Mouse (Mus musculus): Measurements from ENCODE around the gene Ackr3. TPM values are rescaled to one million over a fixed set of nuclear protein-coding genes. Genes with fewer than 3 reads are reported as not detected.

Gene Ackr3
- polyA plus RNA-seq, 1 experiment from 2014 or later = 23.7 TPM

DNA sequence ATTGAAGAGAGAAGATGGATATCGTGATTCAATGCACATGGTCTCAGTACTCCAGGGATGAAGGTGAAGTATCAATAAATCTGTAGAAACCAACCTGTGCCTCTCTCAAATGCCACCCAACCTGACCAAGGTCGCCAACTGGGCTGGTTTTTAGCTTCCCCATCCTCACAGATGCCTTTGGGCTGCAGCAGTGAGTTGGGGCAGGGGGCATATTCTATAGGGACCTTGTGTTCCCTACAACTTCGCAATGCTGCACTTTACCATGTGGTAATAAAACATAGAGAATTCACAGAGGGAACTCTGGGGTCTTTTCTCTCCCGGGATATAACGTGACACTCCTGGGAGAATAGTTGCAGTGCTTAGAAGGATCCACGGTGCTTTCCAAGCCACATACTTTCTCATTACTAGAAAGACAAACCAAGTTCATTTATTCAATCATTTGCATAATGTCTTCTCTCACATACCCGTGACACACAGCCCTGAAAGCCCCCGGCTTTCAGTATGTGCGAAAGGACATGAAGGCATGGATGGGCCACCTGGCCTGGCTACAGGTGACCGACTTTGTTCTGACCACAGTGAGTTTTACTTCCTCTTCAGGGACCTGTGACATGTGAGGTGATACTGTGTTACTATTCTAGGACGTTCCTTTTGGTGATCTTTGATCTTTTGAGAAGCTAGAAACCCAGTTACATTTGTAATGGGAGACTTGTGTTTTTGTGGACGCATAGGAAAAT is 22.6 kb upstream of the Ackr3 start:
- Histone ChIP-seq H3K4me3 (no peak overlapping the region), H3K4me1 (peaks cover 2% of the 10 kb centered on the region; the same call in 1 of the 2 replicates), H3K27ac (replicated peaks) (no peak overlapping the region), H3K9me3 (no peaks in the 10 kb centered on the region), H3K9ac (replicated peaks) (no peak overlapping the region), H3K27me3 (no peaks in the 10 kb centered on the region), H3K36me3 (no peaks in the 10 kb centered on the region), H3K4me2 (replicated peaks) (no peak overlapping the region)
- no peak for ATAC-seq (replicated peaks)
- 80% methylated on average over 12 of the region's 12 CpGs for WGBS

DNA sequence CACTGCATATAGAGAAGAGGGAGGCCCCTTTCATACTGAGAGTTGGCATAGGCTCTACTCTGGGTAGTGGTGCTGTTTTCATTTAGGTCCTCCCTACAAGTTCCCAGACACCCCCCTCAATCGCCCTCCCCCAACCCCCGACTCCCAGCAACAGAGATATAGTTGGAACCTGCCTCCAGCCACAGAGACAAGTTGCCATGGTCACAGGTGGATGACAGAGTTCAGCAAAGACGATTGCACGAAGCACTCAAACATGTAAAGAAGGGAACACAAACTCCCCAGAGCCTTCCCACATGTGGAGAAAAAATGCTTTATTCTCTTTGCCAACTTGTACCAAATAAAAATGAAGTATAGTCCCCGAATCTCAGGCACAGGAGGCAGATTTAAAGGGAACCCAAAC is 21.3 kb upstream of the Ackr3 start:
- ATAC-seq (replicated peaks) = no peak
- Histone ChIP-seq H3K4me3 (no peak overlapping the region), H3K27me3 (no peaks in the 10 kb centered on the region), H3K4me2 (replicated peaks) (no peak overlapping the region), H3K9me3 (no peaks in the 10 kb centered on the region), H3K9ac (replicated peaks) (no peak overlapping the region), H3K27ac (replicated peaks) (no peak overlapping the region), H3K4me1 (no peaks in the 10 kb centered on the region), H3K36me3 (no peaks in the 10 kb centered on the region)
- WGBS = 64% methylated on average over 5 of the region's 5 CpGs

DNA sequence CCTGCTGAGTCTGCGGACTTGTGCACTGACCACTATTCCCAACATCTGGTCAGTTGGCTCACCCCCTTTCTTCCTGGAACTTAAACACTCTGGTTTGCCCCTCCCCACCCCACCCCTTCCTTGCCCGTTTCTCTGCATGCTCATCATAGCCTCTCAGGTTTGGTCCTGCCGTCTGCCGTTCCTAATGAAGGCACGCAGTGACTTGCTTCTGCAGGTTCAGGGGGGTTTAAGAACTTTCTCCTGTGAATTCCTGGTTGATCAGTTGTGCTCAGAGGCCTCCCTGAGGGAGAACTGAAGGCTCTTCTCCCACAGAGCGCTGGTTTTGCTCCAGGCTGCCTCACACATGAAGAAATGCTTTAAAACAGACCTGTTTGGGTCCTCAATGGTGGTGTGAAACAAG is 20.2 kb upstream of the Ackr3 start:
- Histone ChIP-seq H3K9ac (replicated peaks) (no peak overlapping the region), H3K4me1 (peaks cover 1% of the 10 kb centered on the region; the same call in 1 of the 2 replicates), H3K27me3 (no peaks in the 10 kb centered on the region), H3K4me3 (no peak overlapping the region), H3K9me3 (no peaks in the 10 kb centered on the region), H3K27ac (replicated peaks) (no peak overlapping the region), H3K4me2 (replicated peaks) (no peak overlapping the region), H3K36me3 (no peaks in the 10 kb centered on the region)
- WGBS = 74% methylated on average over 6 of the region's 6 CpGs
- ATAC-seq (replicated peaks) = no peak

- H3K36me3 ChIP-seq = no peaks in the 10 kb centered on the region
- H3K4me3 ChIP-seq = no peak overlapping the region
- H3K9me3 ChIP-seq = no peaks in the 10 kb centered on the region
- no peak overlapping the region for H3K4me2 ChIP-seq (replicated peaks)
- no peak overlapping the region for H3K9ac ChIP-seq (replicated peaks)
- no peak overlapping the region for H3K27ac ChIP-seq (replicated peaks)
- H3K27me3 ChIP-seq = no peaks in the 10 kb centered on the region
- H3K4me1 ChIP-seq = peaks cover 17% of the 10 kb centered on the region
- ATAC-seq (replicated peaks) = no peak
- WGBS = 88% methylated on average over 4 of the region's 4 CpGs
Observed at GRCm38 (mm10) chr1:90186173-90186572, 17.6 kb upstream of the Ackr3 start.

DNA sequence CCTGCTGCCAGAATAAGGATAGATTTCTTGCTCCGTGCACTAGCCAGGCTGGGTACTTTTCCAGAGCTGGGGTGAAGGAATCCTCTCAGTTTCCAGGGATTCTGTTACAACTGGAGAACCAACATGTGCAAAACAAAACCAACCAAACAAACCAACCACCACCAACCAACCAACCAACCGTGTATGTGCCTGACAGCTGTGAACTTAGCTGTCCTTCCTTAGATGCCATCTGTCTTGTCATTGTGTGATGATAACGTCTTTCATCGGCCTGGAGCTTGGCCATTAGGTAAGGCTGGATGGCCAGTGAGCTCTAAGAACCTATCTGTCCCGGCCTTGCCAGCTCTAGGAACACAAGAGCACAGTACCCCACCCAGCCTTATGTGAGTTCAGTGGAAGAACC is 16.9 kb upstream of the Ackr3 start:
- H3K4me2 ChIP-seq (replicated peaks) = no peak overlapping the region
- H3K27me3 ChIP-seq = no peaks in the 10 kb centered on the region
- no peaks in the 10 kb centered on the region for H3K36me3 ChIP-seq
- no peak overlapping the region for H3K4me3 ChIP-seq
- ATAC-seq (replicated peaks) = no peak
- 89% methylated on average over 5 of the region's 5 CpGs for WGBS
- peaks cover 17% of the 10 kb centered on the region for H3K4me1 ChIP-seq
- H3K9me3 ChIP-seq = no peaks in the 10 kb centered on the region
- H3K27ac ChIP-seq (replicated peaks) = no peak overlapping the region
- H3K9ac ChIP-seq (replicated peaks) = no peak overlapping the region

GRCm38 (mm10) chr1:90189046-90189445 is 14.7 kb upstream of the Ackr3 start:
- Histone ChIP-seq H3K27me3 (no peaks in the 10 kb centered on the region), H3K4me1 (peaks cover 17% of the 10 kb centered on the region), H3K9me3 (no peaks in the 10 kb centered on the region), H3K27ac (replicated peaks) (no peak overlapping the region), H3K4me2 (replicated peaks) (no peak overlapping the region), H3K9ac (replicated peaks) (no peak overlapping the region), H3K36me3 (no peaks in the 10 kb centered on the region), H3K4me3 (no peak overlapping the region)
- ATAC-seq (replicated peaks) = 0 out of 2 replicates have a peak, but pooled peaks have one; percentile 57
- WGBS = 32% methylated on average over 6 of the region's 6 CpGs

- 89% methylated on average over 5 of the region's 5 CpGs for WGBS
- Histone ChIP-seq H3K36me3 (no peaks in the 10 kb centered on the region), H3K4me2 (replicated peaks) (no peak overlapping the region), H3K4me1 (peaks cover 41% of the 10 kb centered on the region), H3K27me3 (no peaks in the 10 kb centered on the region; the same call in 1 of the 2 replicates), H3K9me3 (no peaks in the 10 kb centered on the region), H3K4me3 (no peak overlapping the region), H3K9ac (replicated peaks) (no peak overlapping the region), H3K27ac (replicated peaks) (no peak overlapping the region)
- no peak for ATAC-seq (replicated peaks)
Observed at GRCm38 (mm10) chr1:90201246-90201645, 2.5 kb upstream of the Ackr3 start.

GRCm38 (mm10) chr1:90201655-90202054 is 2.1 kb upstream of the Ackr3 start:
- Histone ChIP-seq H3K4me3 (no peak overlapping the region), H3K4me2 (replicated peaks) (no peak overlapping the region), H3K27ac (replicated peaks) (no peak overlapping the region), H3K4me1 (peaks cover 44% of the 10 kb centered on the region), H3K36me3 (no peaks in the 10 kb centered on the region), H3K27me3 (no peaks in the 10 kb centered on the region; the same call in 1 of the 2 replicates), H3K9ac (replicated peaks) (no peak overlapping the region), H3K9me3 (no peaks in the 10 kb centered on the region)
- no peak for ATAC-seq (replicated peaks)
- WGBS = 66% methylated on average over 2 of the region's 2 CpGs

- H3K9ac ChIP-seq (replicated peaks) = no peak overlapping the region
- no peaks in the 10 kb centered on the region for H3K9me3 ChIP-seq
- H3K27me3 ChIP-seq = no peaks in the 10 kb centered on the region; the same call in 1 of the 2 replicates
- H3K4me3 ChIP-seq = 0 out of 2 replicates have a peak overlapping the region, but pooled peaks have one; percentile 48
- H3K27ac ChIP-seq (replicated peaks) = no peak overlapping the region
- H3K4me1 ChIP-seq = peaks cover 51% of the 10 kb centered on the region
- 9% methylated on average over 23 of the region's 23 CpGs for WGBS
- ATAC-seq (replicated peaks) = 0 out of 2 replicates have a peak, but pooled peaks have one; percentile 18
- peak overlapping the region; percentile 50 for H3K4me2 ChIP-seq (replicated peaks)
- H3K36me3 ChIP-seq = no peaks in the 10 kb centered on the region
Observed at GRCm38 (mm10) chr1:90202207-90202978, 1.4 kb upstream of the Ackr3 start.

- Histone ChIP-seq H3K27ac (replicated peaks) (0 out of 2 replicates have a peak overlapping the region, but pooled peaks have one; percentile 6), H3K27me3 (no peaks in the 10 kb centered on the region; the same call in 1 of the 2 replicates), H3K4me1 (peaks cover 60% of the 10 kb centered on the region), H3K4me3 (peak overlapping the region; percentile 48), H3K9ac (replicated peaks) (peak overlapping the region; percentile 56; the same call in 1 of the 2 replicates), H3K4me2 (replicated peaks) (peak overlapping the region; percentile 50), H3K9me3 (no peaks in the 10 kb centered on the region), H3K36me3 (no peaks in the 10 kb centered on the region)
- WGBS = 11% methylated on average over 11 of the region's 11 CpGs
- no peak for ATAC-seq (replicated peaks)
Observed at GRCm38 (mm10) chr1:90203341-90203740, 439 bp upstream of the Ackr3 start.

- no peaks in the 10 kb centered on the region for H3K36me3 ChIP-seq
- H3K4me3 ChIP-seq = peak overlapping the region; percentile 48
- WGBS = 7% methylated on average over 1 of the region's 1 CpGs
- peaks cover 73% of the 10 kb centered on the region for H3K4me1 ChIP-seq
- peak overlapping the region; percentile 87 for H3K27ac ChIP-seq (replicated peaks)
- peak overlapping the region; percentile 50 for H3K4me2 ChIP-seq (replicated peaks)
- H3K27me3 ChIP-seq = no peaks in the 10 kb centered on the region; the same call in 1 of the 2 replicates
- H3K9me3 ChIP-seq = no peaks in the 10 kb centered on the region
- no peak for ATAC-seq (replicated peaks)
- H3K9ac ChIP-seq (replicated peaks) = peak overlapping the region; percentile 56
Observed at GRCm38 (mm10) chr1:90204821-90205220, 1.0 kb downstream of the Ackr3 start.

- Histone ChIP-seq H3K4me3 (peak overlapping the region; percentile 48), H3K4me1 (peaks cover 74% of the 10 kb centered on the region), H3K9ac (replicated peaks) (peak overlapping the region; percentile 56), H3K27ac (replicated peaks) (peak overlapping the region; percentile 87), H3K4me2 (replicated peaks) (peak overlapping the region; percentile 50), H3K27me3 (no peaks in the 10 kb centered on the region; the same call in 1 of the 2 replicates), H3K36me3 (no peaks in the 10 kb centered on the region), H3K9me3 (no peaks in the 10 kb centered on the region)
- 0% methylated on average over 6 of the region's 6 CpGs for WGBS
- peak; percentile 44 for ATAC-seq (replicated peaks)
Observed at GRCm38 (mm10) chr1:90205223-90205622, 1.4 kb downstream of the Ackr3 start.

Measured in forebrain, embryonic 15.5 days (tissue).